Mouse (Mus musculus) megakaryocyte, embryonic 14.5 days (primary cell): Measurements from ENCODE around the gene Cep104.

Experiments used
- FLI1 ChIP-seq: IDR thresholded peaks from 2 replicates; pipeline ENCODE4 v1.6.1; 2012; ENCODE audit warnings: low read length, inconsistent platforms, mixed read lengths
- GATA1 ChIP-seq: IDR thresholded peaks from 3 replicates; pipeline ENCODE4 v1.6.1; 2012; ENCODE audit warnings: mixed read lengths, low read length, inconsistent platforms, borderline replicate concordance

DNA sequence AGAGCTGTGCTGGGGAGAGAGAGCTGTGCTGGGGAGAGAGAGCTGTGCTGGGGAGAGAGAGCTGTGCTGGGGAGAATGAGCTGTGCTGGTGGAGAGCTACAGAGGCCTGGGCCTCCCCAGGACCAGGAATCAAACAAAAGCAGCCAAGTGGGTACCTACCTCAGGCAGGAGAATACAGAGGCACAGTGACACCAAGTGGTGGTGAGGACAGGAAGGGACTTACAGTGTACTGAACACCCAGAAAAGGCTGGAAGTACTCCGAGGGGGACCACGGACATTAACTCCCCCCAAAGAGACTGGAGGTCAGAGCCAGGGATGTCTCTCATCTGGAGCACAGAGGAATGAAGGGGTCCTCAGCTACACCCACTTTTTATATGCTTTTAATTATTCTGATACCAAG is 6.9 kb upstream of the Cep104 start:
- no peak for TF ChIP-seq GATA1
- no peak for TF ChIP-seq FLI1
